Mouse (Mus musculus) C2C12 (cell line): ENCODE measurements around the gene Braf. TPM values are rescaled to one million over a fixed set of nuclear protein-coding genes. Genes with fewer than 3 reads are reported as not detected.
A peak's percentile ranks its signal among the peaks of the same experiment; 100 is the strongest.
"Not testable (repeated sequence)": the region's sequence is repeated elsewhere in the genome, so short reads cannot be mapped to it uniquely, and the experiment has no call there.

Source experiments
- H3K27me3 ChIP-seq: one replicate; pipeline ENCODE4 v1.6.1; 2011; ENCODE audit not compliant: control insufficient read depth, insufficient read depth, insufficient read length
- H3K36me3 ChIP-seq: one replicate; pipeline ENCODE4 v1.6.1; 2011; ENCODE audit not compliant: control insufficient read depth, insufficient read depth
- H3K4me3 ChIP-seq: one replicate; pipeline ENCODE4 v1.5.1; 2011; ENCODE audit warnings: mild to moderate bottlenecking, control low read depth; ENCODE audit not compliant: poor library complexity, insufficient read depth, severe bottlenecking
- H3K79me2 ChIP-seq: one replicate; pipeline ENCODE4 v1.6.1; 2011; ENCODE audit not compliant: control insufficient read depth, insufficient read depth
- H3K79me3 ChIP-seq: one replicate; pipeline ENCODE4 v1.6.1; 2011; ENCODE audit warnings: low read depth, control low read depth
- H3ac ChIP-seq: one replicate; pipeline ENCODE3; 2011; ENCODE audit warnings: low read depth; ENCODE audit not compliant: control insufficient read depth, insufficient read length
- CEBPB ChIP-seq: IDR thresholded peaks from one replicate; pipeline ENCODE4 v1.6.1; 2011; ENCODE audit warnings: low read depth, mild to moderate bottlenecking, control low read depth, moderate library complexity
- CTCF ChIP-seq: IDR thresholded peaks from one replicate; pipeline ENCODE4 v1.5.1; 2011; ENCODE audit not compliant: control insufficient read depth, insufficient read depth, insufficient read length
- FOSL1 ChIP-seq: IDR thresholded peaks from one replicate; pipeline ENCODE4 v1.8.0; 2011; ENCODE audit warnings: mild to moderate bottlenecking, low read length; ENCODE audit not compliant: poor library complexity, insufficient read depth, severe bottlenecking
- MAX ChIP-seq: IDR thresholded peaks from one replicate; pipeline ENCODE4 v1.6.1; 2011; ENCODE audit warnings: mild to moderate bottlenecking, control low read depth
- MYOD1 ChIP-seq: IDR thresholded peaks from one replicate; pipeline ENCODE4 v1.6.1; 2011; ENCODE audit warnings: low read depth; ENCODE audit not compliant: control insufficient read depth, insufficient read length
- MYOG ChIP-seq: IDR thresholded peaks from one replicate; pipeline ENCODE4 v1.6.1; 2011; ENCODE audit not compliant: control insufficient read depth, insufficient read length; ENCODE audit errors: extremely low read depth
- USF1 ChIP-seq: IDR thresholded peaks from one replicate; pipeline ENCODE4 v1.6.1; 2011; ENCODE audit warnings: low read depth, mild to moderate bottlenecking, control low read depth, moderate library complexity
- long read RNA-seq, 2 experiments: library from polyadenylated mRNA; unstranded; transcript quantifications; one replicate each; pipeline ENCODE4 v2.0.0; 2019 to 2020
- polyA plus RNA-seq: library from polyadenylated mRNA; unstranded; fragments of >200 nt; fragmentation: generic; extraction: Trizol; gene quantifications from one replicate; pipeline ENCODE4 v1.2.1, GENCODE M21; 2012; ENCODE audit warnings: missing spikeins

The Braf gene
- 2.2 TPM for polyA plus RNA-seq
- long read RNA-seq, experiment 1, partial matches to known transcripts: 0 of 2 reads
- long read RNA-seq, experiment 1, other reads (novel, unspliced or antisense): 2 of 2 reads
- long read RNA-seq, experiment 2, partial matches to known transcripts: 0 of 1 reads
- long read RNA-seq, experiment 2, other reads (novel, unspliced or antisense): 1 of 1 reads

DNA sequence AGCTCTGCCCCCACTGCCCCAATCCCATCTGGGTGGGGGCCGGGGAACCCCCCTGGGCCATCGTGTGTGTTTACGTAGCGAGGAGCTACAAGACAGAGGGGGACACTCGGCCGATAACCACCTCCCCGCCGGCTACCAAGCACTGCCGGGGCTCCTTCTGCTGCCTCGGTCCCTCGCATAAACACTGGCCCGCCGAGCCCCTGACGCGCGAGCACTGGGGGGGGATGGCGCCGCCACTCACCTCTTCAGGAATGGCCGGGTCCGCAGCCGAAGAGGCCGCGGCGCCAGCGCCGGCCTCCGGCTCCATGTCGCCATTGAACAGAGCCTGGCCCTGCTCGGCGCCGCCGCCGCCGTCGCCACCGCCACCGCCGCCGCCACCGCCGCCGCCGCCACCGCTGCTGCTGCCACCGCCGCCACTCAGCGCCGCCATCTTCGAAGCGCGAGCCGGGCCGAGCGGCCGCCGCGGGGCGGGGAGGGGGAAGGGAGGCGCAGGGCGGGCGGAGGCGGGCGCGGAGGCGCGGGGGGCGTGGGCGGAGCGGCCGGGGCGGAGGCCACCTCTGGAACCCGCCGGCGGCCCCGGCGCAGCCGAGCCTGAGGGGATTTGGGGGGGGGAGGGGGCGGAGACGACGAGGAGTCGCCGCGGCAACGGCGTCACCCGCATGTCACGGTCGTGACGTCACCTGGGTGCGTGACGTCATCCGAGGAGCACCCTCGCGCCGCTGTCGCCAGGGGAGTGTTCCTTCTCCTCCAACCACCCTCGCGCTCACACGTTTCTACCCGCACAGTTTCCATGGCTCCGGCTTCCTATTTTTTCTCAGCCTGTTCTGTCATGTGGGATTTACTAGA is at the start of gene Braf:
Gene Braf (minus strand): TSS at position 598 of the 846 bp plus-strand sequence.
- Histone ChIP-seq H3K79me3 (peaks cover 26% of the 10 kb centered on the region), H3K27me3 (no peaks in the 10 kb centered on the region)

DNA sequence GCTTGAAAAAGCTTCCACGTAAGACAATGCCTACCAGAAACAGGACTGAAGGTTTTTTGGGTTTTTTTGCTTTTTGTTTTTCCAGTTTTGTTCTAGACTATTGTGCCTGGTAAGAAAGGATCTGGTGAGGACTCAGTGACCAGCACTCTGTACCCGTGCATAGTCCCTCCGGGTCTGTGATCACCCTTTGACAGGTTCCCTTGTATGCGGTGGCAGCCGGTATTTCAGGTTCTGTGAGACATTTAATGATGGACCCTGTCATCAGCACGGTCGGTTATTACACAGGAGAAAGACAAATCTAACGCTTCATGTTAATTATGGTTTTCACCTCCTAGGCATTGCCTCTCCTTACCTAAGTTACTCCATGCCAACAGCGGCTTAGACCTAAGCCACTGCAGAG is 49.8 kb upstream of the Braf start:
- no peaks in the 10 kb centered on the region for H3K36me3 ChIP-seq
- TF ChIP-seq USF1 (no peak), MYOD1 (no peak), CEBPB (no peak), MYOG (no peak), CTCF (no peak), MAX (no peak), FOSL1 (no peak)
- peaks cover 7% of the 10 kb centered on the region for H3K27me3 ChIP-seq
- H3ac ChIP-seq: no peak overlapping the region
- H3K4me3 ChIP-seq: no peak overlapping the region
- no peaks in the 10 kb centered on the region for H3K79me2 ChIP-seq
- no peaks in the 10 kb centered on the region for H3K79me3 ChIP-seq

More for the DNA sequence above, at the start of gene Braf:
- Histone ChIP-seq H3K36me3 (no peaks in the 10 kb centered on the region), H3K4me3 (peak within 1 kb of the TSS; percentile 76), H3ac (peak within 1 kb of the TSS; percentile 64), H3K79me2 (peaks cover 39% of the 10 kb centered on the region)
- no peak for TF ChIP-seq USF1
- TF ChIP-seq MAX: no peak
- no peak for TF ChIP-seq CEBPB

DNA sequence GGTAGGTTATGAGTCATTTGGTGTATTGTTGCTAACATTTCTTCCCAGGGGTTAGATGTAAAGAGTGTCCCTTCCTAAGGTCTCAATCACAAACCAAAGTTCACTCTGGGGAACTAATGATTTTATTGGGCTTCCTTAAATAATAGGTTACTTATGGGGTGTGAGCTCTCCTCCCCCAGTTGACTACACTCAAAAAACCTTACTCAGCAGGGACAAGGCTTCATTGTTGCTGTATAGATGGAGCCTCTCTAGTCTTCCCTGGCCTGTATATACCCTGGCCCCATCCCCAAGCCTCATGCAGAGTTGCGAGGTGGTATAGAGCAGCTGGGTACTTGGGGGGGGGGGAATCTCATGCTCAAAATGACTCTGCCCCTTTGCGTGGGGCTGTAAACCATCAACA is 32.0 kb upstream of the Braf start:
- TF ChIP-seq MAX (no peak), CTCF (no peak), MYOG (no peak), USF1 (no peak), CEBPB (no peak), FOSL1 (no peak), MYOD1 (no peak)
- H3K79me2 ChIP-seq: no peaks in the 10 kb centered on the region
- no peak overlapping the region for H3ac ChIP-seq
- no peaks in the 10 kb centered on the region for H3K36me3 ChIP-seq
- H3K79me3 ChIP-seq: no peaks in the 10 kb centered on the region
- peaks cover 13% of the 10 kb centered on the region for H3K27me3 ChIP-seq
- no peak overlapping the region for H3K4me3 ChIP-seq

DNA sequence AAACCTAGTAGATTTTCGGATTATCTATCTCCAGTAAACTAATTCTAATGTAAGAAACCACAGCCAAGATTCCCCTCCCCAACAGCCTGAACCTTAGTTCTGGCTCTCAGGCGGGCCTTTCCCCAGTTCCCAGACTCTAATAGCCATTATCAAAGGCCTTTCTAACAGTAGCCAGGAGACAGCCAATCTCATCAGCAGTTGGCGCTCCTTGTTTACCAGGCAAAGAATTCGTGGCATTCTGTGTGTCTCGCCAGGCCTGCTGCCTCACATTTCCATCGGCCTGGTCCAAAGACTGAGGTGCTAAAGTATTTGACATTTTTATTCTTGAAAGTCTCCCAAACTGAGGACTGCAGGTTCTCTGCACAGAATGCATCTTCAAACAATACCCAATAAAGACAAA is 24.6 kb upstream of the Braf start:
- no peaks in the 10 kb centered on the region for H3K79me3 ChIP-seq
- peaks cover 5% of the 10 kb centered on the region for H3K27me3 ChIP-seq
- no peak overlapping the region for H3K4me3 ChIP-seq
- H3K79me2 ChIP-seq: no peaks in the 10 kb centered on the region
- no peaks in the 10 kb centered on the region for H3K36me3 ChIP-seq
- TF ChIP-seq MYOG: no peak
- no peak for TF ChIP-seq MYOD1
- no peak for TF ChIP-seq USF1
- TF ChIP-seq CTCF: no peak
- no peak for TF ChIP-seq CEBPB
- TF ChIP-seq FOSL1: no peak
- TF ChIP-seq MAX: no peak
- H3ac ChIP-seq: no peak overlapping the region

GRCm38 (mm10) chr6:39747094-39747493 is 21.8 kb upstream of the Braf start:
- peaks cover 8% of the 10 kb centered on the region for H3K27me3 ChIP-seq

DNA sequence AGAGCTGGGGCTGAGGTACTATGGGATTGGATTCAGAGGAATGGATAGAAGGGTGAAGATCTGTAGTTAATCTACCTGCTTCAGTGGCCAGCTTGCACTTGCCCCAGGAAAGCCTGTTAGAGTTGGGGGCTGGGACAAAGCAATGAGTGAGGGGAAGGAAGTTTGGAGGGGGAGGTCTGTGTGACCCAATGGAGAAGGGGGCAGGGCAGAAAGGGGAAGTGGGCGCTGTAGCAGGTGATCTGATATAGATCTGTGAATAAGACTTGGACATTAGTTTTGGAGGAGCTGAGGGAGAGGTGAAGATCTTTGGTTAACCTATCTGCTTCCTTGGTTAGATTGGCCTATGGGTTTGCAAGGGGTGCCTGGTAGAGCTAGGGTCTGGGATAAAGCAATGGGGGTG is 20.2 kb upstream of the Braf start:
- Histone ChIP-seq H3K4me3 (no peak overlapping the region), H3K27me3 (peaks cover 11% of the 10 kb centered on the region), H3K79me2 (no peaks in the 10 kb centered on the region), H3K79me3 (no peaks in the 10 kb centered on the region), H3ac (no peak overlapping the region), H3K36me3 (no peaks in the 10 kb centered on the region)
- TF ChIP-seq MAX (no peak), MYOG (no peak), CEBPB (no peak), USF1 (no peak), FOSL1 (no peak), CTCF (no peak), MYOD1 (no peak)

More at GRCm38 (mm10) chr6:39747094-39747493, 21.8 kb upstream of the Braf start:
- no peak overlapping the region for H3ac ChIP-seq
- no peaks in the 10 kb centered on the region for H3K79me3 ChIP-seq
- no peak for TF ChIP-seq USF1
- no peak for TF ChIP-seq CEBPB
- TF ChIP-seq MYOD1: no peak
- no peak for TF ChIP-seq MYOG
- no peak for TF ChIP-seq FOSL1
- no peaks in the 10 kb centered on the region for H3K36me3 ChIP-seq
- H3K79me2 ChIP-seq: no peaks in the 10 kb centered on the region
- H3K4me3 ChIP-seq: no peak overlapping the region

GRCm38 (mm10) chr6:39739698-39740097 is 14.4 kb upstream of the Braf start:
- not testable (repeated sequence) for H3K36me3 ChIP-seq, H3K79me2 ChIP-seq, H3K79me3 ChIP-seq, H3ac ChIP-seq, H3K4me3 ChIP-seq
- H3K27me3 ChIP-seq: peaks cover 24% of the 10 kb centered on the region
